Mouse (Mus musculus) urinary bladder, adult 18-20 months (tissue): Measurements from ENCODE around the gene Usp25.

ENCODE experiments used
- DNase-seq, 2 experiments: peaks; one replicate each; pipeline ENCODE4 v3.0.0; 2022; ENCODE audit warnings: low spot score in 2 of 2, mixed read lengths in 2 of 2

The Usp25 gene

GRCm38 (mm10) chr16:77034329-77034728 lies 20.8 kb downstream of the Usp25 start:
- no peak for DNase-seq

DNA sequence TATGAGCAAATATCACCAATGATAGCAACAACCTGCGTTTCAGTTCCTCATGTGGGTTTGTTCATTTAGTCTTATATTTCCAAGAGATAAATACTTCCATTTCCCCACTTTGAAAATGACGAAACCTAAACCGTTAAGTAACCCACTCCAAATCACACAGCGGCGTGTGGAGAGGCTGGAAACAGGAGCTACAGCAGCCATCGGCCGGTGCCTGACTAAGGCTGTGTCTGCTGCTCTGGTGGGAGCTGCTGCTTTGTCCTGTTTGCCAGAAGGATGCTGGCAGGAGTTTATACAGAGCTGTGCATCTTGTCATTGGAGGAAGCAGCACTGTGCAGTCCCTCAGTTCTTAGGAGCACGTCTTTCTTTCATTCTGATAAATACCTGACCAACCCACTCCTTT lies 21.2 kb downstream of the Usp25 start:
- DNase-seq: no peak

GRCm38 (mm10) chr16:77041573-77041972 lies 28.1 kb downstream of the Usp25 start:
- no peak for DNase-seq

GRCm38 (mm10) chr16:77043499-77043898 lies 30.0 kb downstream of the Usp25 start:
- no peak for DNase-seq

DNA sequence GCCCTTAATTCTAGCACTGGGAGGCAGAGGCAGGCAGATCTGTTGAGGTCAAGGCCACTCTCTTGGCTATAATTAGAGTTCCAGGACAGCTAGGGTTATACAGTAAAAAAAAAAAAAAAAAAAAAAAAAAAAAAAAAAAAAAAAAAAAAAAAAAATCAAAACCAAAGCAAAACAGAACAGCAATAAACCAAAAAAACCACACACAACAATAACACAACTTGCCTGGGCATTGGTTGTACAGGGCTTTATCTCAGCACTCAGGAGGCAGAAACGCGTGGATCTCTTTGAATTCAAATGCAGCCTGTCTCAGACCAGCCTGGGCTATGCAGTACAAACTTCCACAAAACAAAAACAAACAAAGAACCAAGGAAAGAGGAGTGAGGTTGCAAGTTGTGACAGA lies 40.7 kb downstream of the Usp25 start:
- no peak for DNase-seq

- no peak for DNase-seq
These were observed 42.1 kb downstream of the Usp25 start for GRCm38 (mm10) chr16:77055519-77056159.

DNA sequence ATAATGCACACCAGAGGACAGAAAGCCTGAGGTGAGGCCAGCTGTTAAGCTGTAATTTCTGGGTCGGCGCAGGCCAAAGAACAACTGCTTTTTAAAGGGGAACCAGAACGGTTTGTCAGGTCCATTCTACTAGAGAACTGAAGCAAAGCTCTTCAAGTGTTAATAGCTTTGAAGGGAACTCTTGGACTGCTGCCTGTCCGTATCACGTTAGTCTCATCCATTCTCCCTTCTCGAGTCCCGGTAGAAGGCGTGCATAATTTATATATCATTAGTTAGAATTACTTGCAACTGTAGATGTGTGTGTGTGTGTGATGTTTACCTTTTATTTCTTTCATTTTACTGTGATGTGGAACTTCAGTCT lies 42.6 kb downstream of the Usp25 start:
- no peak for DNase-seq

DNA sequence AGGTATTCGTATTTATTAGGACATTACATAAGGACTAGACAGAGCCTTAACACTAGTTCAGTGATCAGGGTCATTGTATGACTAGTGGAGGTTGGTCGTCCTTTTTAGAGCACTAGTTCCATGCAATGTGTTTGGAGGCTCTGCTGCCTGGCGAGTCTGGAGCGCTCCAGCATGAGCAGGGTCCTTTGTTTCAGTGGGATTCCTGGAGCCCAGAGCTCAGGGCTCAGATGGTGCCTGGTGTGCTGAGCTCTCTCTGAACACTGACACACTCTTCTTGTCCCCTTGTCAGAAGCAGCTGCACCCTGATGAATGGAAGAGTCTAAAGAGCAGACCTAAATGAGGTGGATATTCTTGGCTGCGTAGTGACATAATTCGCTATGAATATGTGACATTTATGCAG lies 45.1 kb downstream of the Usp25 start:
- DNase-seq: no peak

DNA sequence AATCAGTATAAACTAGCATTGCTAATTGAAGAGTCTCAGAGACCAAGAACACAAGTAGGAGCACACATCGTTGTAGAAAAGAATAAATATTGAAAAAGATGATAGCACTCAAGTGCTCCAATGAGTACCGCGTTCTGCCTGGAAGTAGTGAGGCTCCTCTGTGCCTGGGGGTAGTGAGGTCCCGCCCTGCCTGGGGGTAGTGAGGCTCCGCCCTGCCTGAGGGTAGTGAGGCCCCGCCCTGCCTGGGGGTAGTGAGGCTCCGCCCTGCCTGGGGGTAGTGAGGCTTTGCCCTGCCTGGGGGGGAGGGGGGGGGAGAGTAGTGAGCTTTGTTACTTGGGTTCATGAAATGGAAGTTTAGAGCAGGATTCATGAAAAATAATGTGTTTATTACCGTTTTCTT lies 46.7 kb downstream of the Usp25 start:
- DNase-seq: no peak

GRCm38 (mm10) chr16:77063916-77064315 lies 50.4 kb downstream of the Usp25 start:
- no peak for DNase-seq

- DNase-seq: no peak
These were observed 63.6 kb downstream of the Usp25 start for GRCm38 (mm10) chr16:77076954-77077735.

GRCm38 (mm10) chr16:77077736-77078005 lies 64.2 kb downstream of the Usp25 start:
- no peak for DNase-seq

DNA sequence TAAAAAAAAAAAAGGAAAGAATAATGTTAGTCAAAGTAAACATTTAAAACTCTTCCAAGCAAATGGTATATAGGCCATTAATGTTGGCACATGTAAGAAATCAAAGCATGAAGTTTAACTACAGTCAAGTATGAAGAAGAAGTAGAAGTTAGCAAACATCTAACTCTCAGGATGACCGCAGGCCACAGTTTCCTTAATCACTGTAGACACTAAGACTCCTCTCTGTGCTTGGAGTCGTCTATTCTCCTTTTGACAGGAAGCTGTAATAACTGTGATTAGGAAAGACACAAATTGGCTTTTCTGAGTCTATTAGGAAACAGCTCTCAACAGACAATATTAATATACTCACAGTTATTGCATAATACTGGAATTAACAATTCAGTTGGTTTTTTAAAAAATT lies 70.6 kb downstream of the Usp25 start:
- no peak for DNase-seq

- no peak for DNase-seq
These were observed 76.3 kb downstream of the Usp25 start for GRCm38 (mm10) chr16:77089806-77090205.

DNA sequence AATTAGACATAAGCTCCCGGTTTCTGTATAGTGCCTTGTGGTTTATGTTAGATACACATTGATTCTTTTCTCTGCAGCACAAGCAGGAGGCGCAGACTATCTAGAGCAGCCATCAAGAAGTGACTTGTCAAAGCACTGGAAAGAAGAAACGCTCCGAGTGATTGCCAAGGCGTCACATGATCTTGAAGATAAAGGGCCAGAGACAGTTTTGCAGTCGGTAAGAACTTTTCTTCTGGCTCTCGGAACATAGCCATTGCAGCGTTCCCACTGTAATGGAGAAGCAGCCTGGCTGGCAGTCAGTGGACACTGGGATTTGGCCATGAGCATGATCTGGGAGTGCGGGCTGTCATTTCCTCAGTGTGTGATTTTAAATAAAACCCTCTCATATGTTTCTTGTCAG lies 80.0 kb downstream of the Usp25 start:
- no peak for DNase-seq

DNA sequence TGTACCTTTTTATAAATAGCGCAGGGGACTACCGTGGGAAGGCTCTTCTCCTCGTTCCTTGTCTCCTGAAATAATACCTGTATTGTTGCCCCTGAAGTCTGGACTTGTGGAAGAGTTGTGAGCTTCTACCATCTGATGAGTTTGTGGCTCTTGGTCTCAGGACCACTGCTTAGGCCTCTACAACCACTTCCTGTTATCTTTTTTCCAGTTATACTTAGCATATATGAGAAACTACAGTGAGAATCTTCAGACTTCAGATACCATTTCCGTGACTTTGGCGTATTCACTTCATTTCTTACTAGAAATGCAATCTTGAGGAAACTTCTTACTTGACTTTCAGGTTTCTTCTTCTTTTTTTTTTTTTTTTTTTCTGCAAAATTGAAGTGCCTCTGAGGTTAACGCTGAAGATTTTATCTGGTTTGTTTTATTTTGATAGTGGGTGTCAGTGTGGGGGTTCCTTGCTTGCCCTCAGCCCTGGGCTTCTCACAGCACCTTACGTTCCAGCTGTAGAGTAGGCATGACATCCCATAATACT lies 81.6 kb downstream of the Usp25 start:
- DNase-seq: no peak

GRCm38 (mm10) chr16:77099018-77099869 lies 85.7 kb downstream of the Usp25 start:
- DNase-seq: peak; percentile 22 to 25

DNA sequence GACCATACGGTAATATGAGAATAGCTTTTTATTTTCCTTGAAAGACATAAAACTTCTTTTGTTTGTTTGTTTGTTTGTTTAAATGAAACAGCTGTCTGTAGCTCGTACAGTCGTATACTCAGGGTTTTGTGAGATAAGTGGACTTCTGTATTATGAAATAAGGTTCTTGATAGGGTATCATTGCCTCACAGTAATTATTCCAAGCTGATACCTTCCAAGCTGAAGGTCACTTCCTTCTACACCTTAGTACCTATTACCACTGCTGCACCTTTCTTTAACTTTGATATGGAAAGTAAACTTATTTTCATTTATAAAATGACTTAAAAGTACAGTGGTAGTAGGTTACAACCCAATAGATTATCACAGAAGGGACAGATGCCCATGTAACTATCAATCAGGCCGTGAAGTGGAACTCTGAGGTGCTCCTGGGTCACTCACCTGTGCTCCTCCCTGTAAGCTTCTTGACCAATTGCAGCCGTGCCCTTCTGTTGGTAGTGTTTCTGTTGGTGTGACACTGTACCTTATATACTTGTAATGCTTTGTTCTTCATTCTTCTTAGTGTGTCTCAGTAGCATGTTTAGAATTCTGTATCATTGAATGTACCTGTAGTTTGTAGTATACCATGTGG lies 90.2 kb downstream of the Usp25 start:
- no peak for DNase-seq

DNA sequence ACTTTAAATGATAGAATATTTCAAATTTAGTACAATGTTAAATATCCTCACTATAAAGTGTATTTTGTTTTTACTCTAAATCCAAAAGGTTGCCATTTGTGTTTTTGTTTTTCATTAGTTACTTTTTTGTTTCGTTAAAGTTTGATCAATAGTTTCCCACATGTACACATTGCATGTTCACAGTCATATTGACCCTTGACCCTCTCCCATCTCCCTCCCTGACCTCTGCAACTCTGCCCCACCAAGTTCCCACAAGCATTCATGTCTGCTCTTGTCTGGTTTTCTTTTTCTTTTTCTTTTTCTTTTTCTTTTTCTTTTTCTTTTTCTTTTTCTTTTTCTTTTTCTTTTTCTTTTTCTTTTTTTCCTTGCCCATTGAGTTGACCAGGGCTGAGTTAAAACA lies 97.8 kb downstream of the Usp25 start:
- no peak for DNase-seq

GRCm38 (mm10) chr16:77125908-77126307 lies 112.4 kb downstream of the Usp25 start:
- no peak for DNase-seq

DNA sequence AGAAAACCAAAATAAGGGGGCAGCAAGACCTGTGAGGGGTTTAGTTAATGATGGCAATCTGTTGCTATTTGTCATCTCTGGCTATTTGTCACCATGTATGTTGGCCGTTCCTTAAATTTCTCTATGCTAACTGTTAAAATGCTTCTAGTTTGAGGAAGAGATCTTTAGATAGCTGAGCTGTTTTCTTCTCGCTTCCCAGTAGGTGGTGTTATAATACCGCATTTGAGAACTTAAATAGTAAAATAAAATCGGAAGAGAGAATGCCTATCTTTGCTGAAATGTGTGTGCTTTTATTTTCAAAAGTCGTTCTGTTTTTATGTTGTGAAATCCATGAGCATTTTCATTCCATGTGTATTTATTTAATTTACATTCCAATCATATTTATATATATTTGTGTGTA lies 115.2 kb downstream of the Usp25 start:
- DNase-seq: no peak

- DNase-seq: no peak
These were observed 119.5 kb downstream of the Usp25 start for GRCm38 (mm10) chr16:77133055-77133454.
